In genomic region chr4:148859415-148859814, GRCm38 (mm10) we compare ENCODE assay signal across 10 mouse cellular contexts. TPM values are rescaled to one million over a fixed set of nuclear protein-coding genes. Genes with fewer than 3 reads are reported as not detected.
DNase-seq lines count a peak whose midpoint lies in the region; ATAC-seq and TF ChIP-seq lines count a peak whose summit lies in the region.
"Had no signal": no experiment of that assay in that cellular context is flagged by ENCODE, and none has a peak within 500 bp of the region (broad histone marks: within the 10 kb centered on the region; RNA-seq: fewer than 3 reads in every experiment).

No protein-coding gene starts in this region.

- peaks cover 20% of the 10 kb centered on the region for H3K4me1 ChIP-seq in lung, embryonic 16.5 days (replicated peaks; ENCODE audit: control insufficient read depth, insufficient read depth, low read length)
- H3K4me1 ChIP-seq in lung, adult 2 months (ENCODE audit: control insufficient read depth, insufficient read depth, low read length) = peaks cover 7% of the 10 kb centered on the region
- H3K4me1 ChIP-seq in forebrain, embryonic 16.5 days (replicated peaks; ENCODE audit: control insufficient read depth, insufficient read depth, low read length) = peaks cover 44% of the 10 kb centered on the region
- H3K4me1 ChIP-seq in limb, embryonic 13.5 days = peaks cover 23% of the 10 kb centered on the region
- peaks cover 25% of the 10 kb centered on the region; the same call in 1 of the 2 replicates for H3K4me1 ChIP-seq in stomach, embryonic 15.5 days

- peaks cover 19% of the 10 kb centered on the region for H3K27me3 ChIP-seq in lung, embryonic 16.5 days (ENCODE audit: control insufficient read depth, insufficient read depth, low read depth, low read length)
- peaks cover 13% of the 10 kb centered on the region; the same call in 1 of the 2 replicates for H3K27me3 ChIP-seq in forebrain, embryonic 16.5 days (replicated peaks; ENCODE audit: control insufficient read depth, insufficient read depth, low read length)
- peaks cover 86% of the 10 kb centered on the region for H3K27me3 ChIP-seq in limb, embryonic 13.5 days
- peaks cover 19% of the 10 kb centered on the region; the same call in 1 of the 2 replicates for H3K27me3 ChIP-seq in stomach, embryonic 15.5 days (replicated peaks)
- H3K27me3 ChIP-seq: Patski had no signal

- H3K36me3 ChIP-seq in lung, embryonic 16.5 days (ENCODE audit: control insufficient read depth, insufficient read depth, low read length) = no peaks in the 10 kb centered on the region
- H3K36me3 ChIP-seq in forebrain, embryonic 16.5 days (ENCODE audit: control insufficient read depth, insufficient read depth) = no peaks in the 10 kb centered on the region
- H3K36me3 ChIP-seq in limb, embryonic 13.5 days = no peaks in the 10 kb centered on the region
- no peaks in the 10 kb centered on the region for H3K36me3 ChIP-seq in stomach, embryonic 15.5 days

- no peak for DNase-seq in lung, adult 2 months
- DNase-seq in left cerebral cortex, adult 2 months (ENCODE audit: extremely low spot score in 1 of 2, low spot score in 2 of 2) = no peak
- no peak for DNase-seq in gastrocnemius, postnatal 4 days (ENCODE audit: low spot score in 2 of 2)
- DNase-seq in adrenal gland, adult (ENCODE audit: inconsistent age in 2 of 2, low spot score in 1 of 2) = no peak
- DNase-seq: spleen, adult 18-20 months had no signal

- 59% methylated on average over 7 of the region's 7 CpGs for WGBS in lung, embryonic 16.5 days
- WGBS in lung, adult 2 months = 71% methylated on average over 7 of the region's 7 CpGs
- 32% methylated on average over 7 of the region's 7 CpGs for WGBS in forebrain, embryonic 16.5 days
- WGBS in limb, embryonic 13.5 days = 44% methylated on average over 7 of the region's 7 CpGs
- WGBS in stomach, embryonic 15.5 days = 58% methylated on average over 7 of the region's 7 CpGs

- H3K27ac ChIP-seq in lung, embryonic 16.5 days (ENCODE audit: low read length) = no peak overlapping the region
- peak overlapping the region; percentile 13; the same call in 1 of the 2 replicates for H3K27ac ChIP-seq in forebrain, embryonic 16.5 days (ENCODE audit: low read length)
- no peak overlapping the region for H3K27ac ChIP-seq in limb, embryonic 13.5 days
- no peak overlapping the region for H3K27ac ChIP-seq in stomach, embryonic 15.5 days
- no peak overlapping the region for H3K27ac ChIP-seq in left cerebral cortex, adult 2 months

- TF ChIP-seq CTCF in lung, adult 2 months (IDR thresholded peaks at IDR 0.05; ENCODE audit: insufficient read depth, low read length) = no peak
- no peak for TF ChIP-seq CTCF in left cerebral cortex, adult 2 months (IDR thresholded peaks at IDR 0.05)

- TF ChIP-seq POLR2A in lung, adult 2 months (IDR thresholded peaks at IDR 0.05; ENCODE audit: borderline replicate concordance, extremely low read depth, low read depth, low read length) = no peak

- H3K4me3 ChIP-seq in lung, embryonic 16.5 days (ENCODE audit: low read length) = peak overlapping the region; percentile 27
- H3K4me3 ChIP-seq in lung, adult 2 months (replicated peaks; ENCODE audit: extremely low read depth, low read depth, low read length) = no peak overlapping the region
- no peak overlapping the region for H3K4me3 ChIP-seq in forebrain, embryonic 16.5 days (replicated peaks; ENCODE audit: low read length)
- H3K4me3 ChIP-seq in limb, embryonic 13.5 days = peak overlapping the region; percentile 36
- no peak overlapping the region for H3K4me3 ChIP-seq in stomach, embryonic 15.5 days (replicated peaks)
- no peak overlapping the region for H3K4me3 ChIP-seq in left cerebral cortex, adult 2 months

- H3K9me3 ChIP-seq in lung, embryonic 16.5 days (ENCODE audit: control insufficient read depth, low read length) = no peaks in the 10 kb centered on the region
- H3K9me3 ChIP-seq in forebrain, embryonic 16.5 days (ENCODE audit: control insufficient read depth, low read length) = no peaks in the 10 kb centered on the region
- no peaks in the 10 kb centered on the region for H3K9me3 ChIP-seq in limb, embryonic 13.5 days
- H3K9me3 ChIP-seq in stomach, embryonic 15.5 days = no peaks in the 10 kb centered on the region

- intact Hi-C loops in left cerebral cortex, adult 2 months (cut with DNase I) = no loop called here

- H3K9ac ChIP-seq in lung, embryonic 16.5 days (ENCODE audit: low read length) = peak overlapping the region; percentile 23; the same call in 1 of the 2 replicates
- no peak overlapping the region; the same call in 1 of the 2 replicates for H3K9ac ChIP-seq in forebrain, embryonic 16.5 days (replicated peaks; ENCODE audit: low read depth, low read length)
- 0 out of 2 replicates have a peak overlapping the region, but pooled peaks have one; percentile 35 for H3K9ac ChIP-seq in limb, embryonic 13.5 days
- no peak overlapping the region for H3K9ac ChIP-seq in stomach, embryonic 15.5 days

- H3K4me2 ChIP-seq in lung, embryonic 16.5 days (ENCODE audit: low read depth, low read length) = peak overlapping the region; percentile 53
- H3K4me2 ChIP-seq in forebrain, embryonic 16.5 days (ENCODE audit: low read length) = peak overlapping the region; percentile 49
- peak overlapping the region; percentile 65 for H3K4me2 ChIP-seq in limb, embryonic 13.5 days (replicated peaks)
- peak overlapping the region; percentile 44 for H3K4me2 ChIP-seq in stomach, embryonic 15.5 days

- ATAC-seq in lung, embryonic 16.5 days (ENCODE audit: low read depth) = peak; percentile 1; the same call in 1 of the 2 replicates
- ATAC-seq in forebrain, embryonic 16.5 days = no peak; the same call in 1 of the 2 replicates
- ATAC-seq in limb, embryonic 13.5 days (ENCODE audit: low FRiP score, low read depth) = peak; percentile 22; the same call in 1 of the 2 replicates
- ATAC-seq in stomach, embryonic 15.5 days (ENCODE audit: insufficient read depth, low FRiP score, low read depth) = no peak
- ATAC-seq: Patski had no signal

RNA-seq across cellular contexts. Expression of gene Casz1, which starts 55.2 kb away (rescaled TPM):
- polyA plus RNA-seq in lung, embryonic 16.5 days (2015; fragmentation: Nextera tagmentation; extraction: Ambion mirVana) = 7.3 and 7.4 TPM in 2 replicates
- 68.7 and 72.5 TPM in 2 replicates for polyA plus RNA-seq in lung, adult 2 months (2012; rRNA removed)
- 0.98 and 1.0 TPM in 2 replicates for polyA plus RNA-seq in forebrain, embryonic 16.5 days (2015; fragmentation: Nextera tagmentation; extraction: Ambion mirVana)
- 4.1 and 4.5 TPM in 2 replicates for polyA plus RNA-seq in limb, embryonic 13.5 days (2015; fragmentation: Nextera tagmentation; extraction: Ambion mirVana)
- polyA plus RNA-seq in stomach, embryonic 15.5 days (2015; fragmentation: Nextera tagmentation; extraction: Ambion mirVana) = 8.9 and 10.2 TPM in 2 replicates
- total RNA-seq in left cerebral cortex, adult 2 months (2021) = 1 to 10 TPM; 1.0 to 1.5 TPM
- total RNA-seq in gastrocnemius, postnatal 4 days (2021) = 10 to 100 TPM; 51.6 to 53.4 TPM

Comparison
In these comparisons a context has a peak if more than half of its experiments do, and no peak if none do; other contexts are left out.
1. H3K4me3 ChIP-seq: peak in lung, embryonic 16.5 days (single experiment) and limb, embryonic 13.5 days (single experiment); none in lung, adult 2 months (single experiment), forebrain, embryonic 16.5 days (single experiment), stomach, embryonic 15.5 days (single experiment) and left cerebral cortex, adult 2 months (single experiment).
2. ATAC-seq: peak in lung, embryonic 16.5 days (single experiment) and limb, embryonic 13.5 days (single experiment); none in forebrain, embryonic 16.5 days (single experiment) and stomach, embryonic 15.5 days (single experiment).
3. H3K9ac ChIP-seq: peak in lung, embryonic 16.5 days (single experiment) and limb, embryonic 13.5 days (single experiment); none in forebrain, embryonic 16.5 days (single experiment) and stomach, embryonic 15.5 days (single experiment).
4. Peak in every context shown above with its lines, with median percentiles within 50 percentile points of each other: H3K4me2 ChIP-seq.